Mouse (Mus musculus) hematopoietic multipotent progenitor cell, adult 10-12 weeks (in vitro differentiated cells): ENCODE results near the gene Ppp1cc. TPM values are rescaled to one million over a fixed set of nuclear protein-coding genes. Genes with fewer than 3 reads are reported as not detected.

Experiments used
- polyA plus RNA-seq: library from polyadenylated mRNA; stranded (reverse); fragments of >175 nt; gene quantifications from 2 replicates; pipeline ENCODE4 v1.2.3, GENCODE M21; 2012; ENCODE audit warnings: low replicate concordance

Ppp1cc gene
- 90.1 and 100 TPM in 2 replicates for polyA plus RNA-seq

GRCm38 (mm10) chr5:122157827-122158381, at the start of gene Ppp1cc:
Gene Ppp1cc, plus strand, starts transcription at chr5:122158278.

GRCm38 (mm10) chr5:122140723-122141122, 17.4 kb upstream of the Ppp1cc start, which contains the start of gene Ccdc63:
Gene Ccdc63, minus strand, starts transcription at chr5:122140823.

GRCm38 (mm10) chr5:122206475-122206874, 48.4 kb downstream of the Ppp1cc start, which contains the start of gene Hvcn1:
Gene Hvcn1, plus strand, starts transcription at chr5:122206804.

Other genes with a start within 250 kb of the Ppp1cc start
- gene Cux2, start 108.2 kb upstream of the Ppp1cc start, polyA plus RNA-seq: 0.06 TPM in 1 of 2 replicates, not detected in the other
- gene Myl2, start 57.3 kb upstream of the Ppp1cc start, polyA plus RNA-seq: not detected in 2 replicates
- gene Ccdc63, start 17.5 kb upstream of the Ppp1cc start, polyA plus RNA-seq: 0.15 TPM in 1 of 2 replicates, not detected in the other
- gene Hvcn1, start 48.5 kb downstream of the Ppp1cc start, polyA plus RNA-seq: 217 and 339 TPM in 2 replicates
- 18.2 and 18.9 TPM in 2 replicates for gene Tctn1, start 106.2 kb downstream of the Ppp1cc start, polyA plus RNA-seq
- 13.9 and 25.2 TPM in 2 replicates for gene Pptc7, start 126.1 kb downstream of the Ppp1cc start, polyA plus RNA-seq
- gene Rad9b, start 196.0 kb downstream of the Ppp1cc start, polyA plus RNA-seq: 1.1 and 2.6 TPM in 2 replicates
- gene Vps29, start 196.1 kb downstream of the Ppp1cc start, polyA plus RNA-seq: 6.0 and 12.7 TPM in 2 replicates
- 17.6 and 24.9 TPM in 2 replicates for gene Gpn3, start 213.6 kb downstream of the Ppp1cc start, polyA plus RNA-seq
- gene Fam216a, start 214.1 kb downstream of the Ppp1cc start, polyA plus RNA-seq: 11.1 and 14.0 TPM in 2 replicates
- gene Arpc3, start 233.6 kb downstream of the Ppp1cc start, polyA plus RNA-seq: 32.4 and 72.1 TPM in 2 replicates